Mouse (Mus musculus) intestine, postnatal 0 days (tissue): Measurements from ENCODE around the gene 9530053A07Rik. TPM values are rescaled to one million over a fixed set of nuclear protein-coding genes. Genes with fewer than 3 reads are reported as not detected.

Experiments
- ATAC-seq: fragments of 200-750 bp; cut with Nextera tagmentation; 2 replicates; pipeline ENCODE4 v1.8.0; 2017; ENCODE audit warnings: mild to moderate bottlenecking, moderate TSS enrichment, moderate library complexity
- H3K27ac ChIP-seq: fragments of 300-500 bp; sonication (generic); 2 replicates; pipeline ENCODE4 v1.5.1; 2014; ENCODE audit warnings: mild to moderate bottlenecking, low read depth, low read length, moderate library complexity
- H3K27me3 ChIP-seq: fragments of 300-500 bp; sonication (generic); replicated peaks from 2 replicates; pipeline ENCODE4 v1.6.1; 2014; ENCODE audit warnings: low read length, mixed read lengths; ENCODE audit not compliant: control insufficient read depth, insufficient read depth
- H3K36me3 ChIP-seq: fragments of 300-500 bp; sonication (generic); 2 replicates; pipeline ENCODE4 v1.6.1; 2014; ENCODE audit warnings: mild to moderate bottlenecking, moderate library complexity; ENCODE audit not compliant: control insufficient read depth, insufficient read depth
- H3K4me1 ChIP-seq: fragments of 300-500 bp; sonication (generic); replicated peaks from 2 replicates; pipeline ENCODE4 v1.6.1; 2014; ENCODE audit warnings: antibody characterized with exemption, low read length, mixed read lengths; ENCODE audit not compliant: control insufficient read depth, insufficient read depth
- H3K4me2 ChIP-seq: fragments of 300-500 bp; sonication (generic); replicated peaks from 2 replicates; pipeline ENCODE4 v1.6.1; 2014; ENCODE audit warnings: low read depth, mild to moderate bottlenecking, moderate library complexity
- H3K4me3 ChIP-seq: fragments of 300-500 bp; sonication (generic); 2 replicates; pipeline ENCODE4 v1.5.1; 2014; ENCODE audit warnings: low read depth, low read length
- H3K9ac ChIP-seq: fragments of 300-500 bp; sonication (generic); 2 replicates; pipeline ENCODE4 v1.6.1; 2014; ENCODE audit warnings: mild to moderate bottlenecking, low read depth, low read length
- H3K9me3 ChIP-seq: fragments of 300-500 bp; sonication (generic); 2 replicates; pipeline ENCODE4 v1.6.1; 2016; ENCODE audit warnings: mixed run types; ENCODE audit not compliant: control insufficient read depth
- CTCF ChIP-seq: sonication (generic); IDR thresholded peaks from 2 replicates; pipeline ENCODE4 v1.5.1; 2016; ENCODE audit warnings: low read depth, mild to moderate bottlenecking, control low read depth, antibody characterized with exemption, moderate library complexity
- WGBS: fragments of 180-500 bp; shearing (Covaris S2); extraction: QIAGEN DNeasy Blood & Tissue Kit; methylation state at CpG from one replicate; pipeline ENCODE4 v1.1.7; 2014; 5-methylcytosine and 5-hydroxymethylcytosine counted together
- polyA plus RNA-seq: library from polyadenylated mRNA; unstranded; fragments of >200 nt; fragmentation: Nextera tagmentation; extraction: Ambion mirVana; gene quantifications from 2 replicates; pipeline ENCODE4 v1.2.1, GENCODE M21; 2015

The 9530053A07Rik gene
- polyA plus RNA-seq, 1 experiment from 2014 or later: 2.4 TPM

GRCm38 (mm10) chr7:28182320-28182719 is 53.1 kb downstream of the 9530053A07Rik start:
- Histone ChIP-seq H3K4me1 (no peaks in the 10 kb centered on the region), H3K27ac (no peak overlapping the region), H3K9me3 (no peaks in the 10 kb centered on the region), H3K27me3 (no peaks in the 10 kb centered on the region), H3K4me3 (no peak overlapping the region), H3K36me3 (peaks cover 68% of the 10 kb centered on the region), H3K9ac (no peak overlapping the region), H3K4me2 (no peak overlapping the region)
- ATAC-seq: no peak
- 96% methylated on average over 22 of the region's 22 CpGs for WGBS
- no peak for TF ChIP-seq CTCF

- no peak for TF ChIP-seq CTCF
- Histone ChIP-seq H3K4me1 (no peaks in the 10 kb centered on the region), H3K27me3 (no peaks in the 10 kb centered on the region), H3K27ac (no peak overlapping the region), H3K36me3 (peaks cover 78% of the 10 kb centered on the region), H3K4me3 (no peak overlapping the region), H3K4me2 (no peak overlapping the region), H3K9ac (no peak overlapping the region), H3K9me3 (no peaks in the 10 kb centered on the region)
- WGBS: 94% methylated on average over 14 of the region's 14 CpGs
- no peak for ATAC-seq
These were observed 56.6 kb downstream of the 9530053A07Rik start for GRCm38 (mm10) chr7:28185884-28186283.

- H3K4me1 ChIP-seq: no peaks in the 10 kb centered on the region
- no peak for ATAC-seq
- H3K9ac ChIP-seq: no peak overlapping the region
- peaks cover 74% of the 10 kb centered on the region for H3K36me3 ChIP-seq
- no peaks in the 10 kb centered on the region for H3K9me3 ChIP-seq
- TF ChIP-seq CTCF: no peak
- H3K27ac ChIP-seq: no peak overlapping the region
- no peaks in the 10 kb centered on the region for H3K27me3 ChIP-seq
- no peak overlapping the region for H3K4me2 ChIP-seq
- WGBS: 83% methylated on average over 4 of the region's 8 CpGs
- no peak overlapping the region for H3K4me3 ChIP-seq
These were observed 57.4 kb downstream of the 9530053A07Rik start for GRCm38 (mm10) chr7:28186631-28187030.

- no peak for ATAC-seq
- Histone ChIP-seq H3K27ac (no peak overlapping the region), H3K4me2 (no peak overlapping the region), H3K9me3 (no peaks in the 10 kb centered on the region), H3K4me1 (no peaks in the 10 kb centered on the region), H3K4me3 (no peak overlapping the region), H3K27me3 (no peaks in the 10 kb centered on the region), H3K36me3 (peaks cover 36% of the 10 kb centered on the region), H3K9ac (no peak overlapping the region)
- no peak for TF ChIP-seq CTCF
- WGBS: 94% methylated on average over 3 of the region's 3 CpGs
These were observed 62.2 kb downstream of the 9530053A07Rik start for GRCm38 (mm10) chr7:28191489-28191888.

DNA sequence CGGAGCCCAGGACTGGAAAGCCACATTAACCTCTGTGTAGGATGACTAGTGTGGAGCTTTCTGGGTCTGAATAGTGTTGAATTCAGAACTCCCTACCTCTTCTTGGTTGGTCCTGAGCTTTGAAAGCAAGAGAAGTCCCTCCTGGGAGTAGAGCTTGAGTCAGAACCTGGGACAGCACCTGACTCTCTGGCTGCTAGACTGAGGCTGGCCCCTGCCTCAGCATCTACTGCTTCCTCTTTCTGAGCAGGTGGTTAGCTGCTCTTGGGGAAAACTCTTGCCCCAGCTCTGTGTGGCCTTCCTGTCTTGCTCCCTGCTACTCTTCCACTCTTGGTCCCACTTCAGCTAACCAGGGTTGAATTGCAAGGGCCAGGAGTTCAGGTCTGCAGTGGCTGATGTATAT is 62.6 kb downstream of the 9530053A07Rik start:
- ATAC-seq: no peak
- Histone ChIP-seq H3K27ac (no peak overlapping the region), H3K36me3 (peaks cover 32% of the 10 kb centered on the region), H3K9me3 (no peaks in the 10 kb centered on the region), H3K4me3 (no peak overlapping the region), H3K4me1 (no peaks in the 10 kb centered on the region), H3K27me3 (no peaks in the 10 kb centered on the region), H3K9ac (no peak overlapping the region), H3K4me2 (no peak overlapping the region)
- 95% methylated on average over 1 of the region's 1 CpGs for WGBS
- TF ChIP-seq CTCF: no peak

DNA sequence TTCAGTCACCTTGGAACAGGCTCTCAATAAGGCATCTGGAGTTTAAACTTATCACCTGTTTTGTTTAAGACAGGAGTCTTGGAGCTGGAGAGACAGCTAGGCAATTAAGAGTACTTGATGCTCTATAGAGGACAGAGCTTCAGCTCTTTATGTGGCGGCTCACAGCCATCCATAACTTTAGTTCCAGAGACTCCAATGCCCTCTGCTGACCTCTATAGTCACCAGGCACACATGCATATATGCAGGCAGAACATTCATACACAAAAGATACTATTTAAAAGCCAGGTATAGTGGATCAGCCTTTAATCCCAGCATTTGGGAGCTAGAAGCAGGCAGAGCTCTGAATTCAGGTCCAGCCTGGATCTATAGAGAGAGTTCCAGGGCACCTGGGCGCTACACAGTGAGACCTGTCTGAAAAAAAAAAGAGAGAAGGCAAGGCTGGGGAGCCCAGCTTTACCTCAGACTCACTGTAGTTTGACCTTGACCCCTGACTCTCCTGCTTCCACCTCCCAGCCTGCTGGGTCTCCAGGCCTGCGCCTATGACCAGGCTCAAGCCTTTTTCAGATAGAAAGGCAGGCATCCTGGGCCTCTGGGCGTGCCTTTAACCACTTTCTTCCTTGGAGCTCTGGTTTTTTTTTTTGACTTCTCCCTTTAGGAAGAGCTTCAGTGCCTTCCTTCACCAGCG is 66.3 kb downstream of the 9530053A07Rik start:
- H3K27ac ChIP-seq: no peak overlapping the region
- no peak overlapping the region for H3K9ac ChIP-seq
- TF ChIP-seq CTCF: no peak
- no peak for ATAC-seq
- no peaks in the 10 kb centered on the region for H3K9me3 ChIP-seq
- no peaks in the 10 kb centered on the region for H3K27me3 ChIP-seq
- peaks cover 12% of the 10 kb centered on the region; the same call in 1 of the 2 replicates for H3K36me3 ChIP-seq
- no peak overlapping the region for H3K4me3 ChIP-seq
- H3K4me1 ChIP-seq: no peaks in the 10 kb centered on the region
- WGBS: 75% methylated on average over 5 of the region's 5 CpGs
- no peak overlapping the region for H3K4me2 ChIP-seq

DNA sequence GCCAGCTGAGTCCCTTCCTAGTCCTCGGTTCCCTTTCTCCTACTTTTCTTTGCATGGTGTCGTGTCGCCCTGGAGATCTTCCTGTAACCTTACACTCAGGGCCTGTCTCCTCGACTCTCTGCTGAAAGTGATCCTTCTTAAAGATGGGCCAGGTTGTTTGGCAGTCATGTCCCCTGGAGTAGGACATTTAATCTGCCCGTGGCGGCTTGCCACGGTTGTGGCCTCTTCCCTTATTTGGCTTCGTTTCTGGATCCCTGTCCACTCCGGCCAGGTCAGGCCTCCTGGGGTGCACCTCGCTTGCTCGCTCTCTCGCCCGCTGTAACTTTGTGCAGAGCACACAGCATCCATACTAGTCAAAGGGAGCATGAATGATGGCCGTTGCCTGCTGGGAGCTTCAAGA is 67.3 kb downstream of the 9530053A07Rik start:
- ATAC-seq: no peak
- Histone ChIP-seq H3K4me3 (no peak overlapping the region), H3K9me3 (no peaks in the 10 kb centered on the region), H3K4me2 (no peak overlapping the region), H3K36me3 (peaks cover 12% of the 10 kb centered on the region; the same call in 1 of the 2 replicates), H3K9ac (no peak overlapping the region), H3K4me1 (no peaks in the 10 kb centered on the region), H3K27me3 (no peaks in the 10 kb centered on the region), H3K27ac (no peak overlapping the region)
- no peak for TF ChIP-seq CTCF
- WGBS: 86% methylated on average over 14 of the region's 14 CpGs
